Mouse (Mus musculus) heart, postnatal 10 days (tissue): ENCODE data around the gene C3. TPM values are rescaled to one million over a fixed set of nuclear protein-coding genes. Genes with fewer than 3 reads are reported as not detected.
A peak's percentile ranks its signal among the peaks of the same experiment; 100 is the strongest.

Experiments used
- DNase-seq, 2 experiments: peaks; one replicate each; pipeline ENCODE4 v3.0.0; 2021
- intact Hi-C: fragments of 180-260 bp; cut with DNase I; formaldehyde crosslinking; loops from one replicate; pipeline ENCODE4 v1.15.1; 2025
- microRNA-seq, 2 experiments: library from miRNA; unstranded; fragments of <30 nt; microRNA quantifications; one replicate each; pipeline ENCODE4 v1.2.0; 2022
- total RNA-seq, 2 experiments: library from RNA; stranded (reverse); gene quantifications; 2 replicates each; pipeline ENCODE4 v1.2.3; 2021

C3 gene
- total RNA-seq, 2 experiments from 2014 or later = 42.3 to 66.3 TPM

DNA sequence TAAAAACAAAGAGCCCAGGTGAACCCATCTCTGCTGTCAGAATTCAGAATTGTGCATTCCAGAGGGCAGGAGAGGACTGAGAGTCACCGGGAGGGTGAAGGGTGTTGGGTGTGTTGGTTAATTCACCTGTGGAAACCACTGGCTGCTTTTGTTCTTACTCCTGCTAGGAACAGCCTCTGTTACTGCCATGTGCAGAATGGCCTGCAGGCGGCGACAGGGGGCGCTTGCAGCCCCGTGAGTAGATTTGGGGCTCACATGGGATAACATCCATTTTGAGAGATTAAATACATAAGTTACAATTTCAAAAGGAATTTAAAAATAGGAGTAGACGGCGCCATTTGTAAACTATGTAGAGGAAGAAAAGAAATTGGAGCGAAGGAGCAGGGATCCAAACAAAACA is 47.6 kb downstream of the C3 start:
- peak in 1 of 2 experiments; percentile 10 for DNase-seq
- intact Hi-C loops = no loop called here

DNA sequence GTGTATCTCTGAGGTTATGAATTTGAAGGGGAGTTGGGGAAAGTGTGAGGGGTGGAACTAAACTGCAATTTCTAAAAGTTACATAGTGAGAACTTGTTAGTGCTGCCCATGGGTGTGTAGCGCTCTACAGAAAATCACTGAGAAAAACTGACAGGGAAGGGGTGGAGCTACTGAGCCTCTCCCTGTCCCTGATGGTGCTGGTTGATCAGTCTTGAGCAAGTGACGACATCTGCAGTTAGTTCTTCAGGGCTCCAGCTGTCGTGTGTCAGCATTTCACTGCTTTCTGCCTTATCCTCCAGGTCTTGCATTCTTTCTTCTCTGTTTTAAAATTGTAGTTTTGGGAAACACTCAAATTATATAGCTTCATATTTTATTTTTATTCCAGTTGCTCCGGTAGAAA is 54.6 kb downstream of the C3 start:
- intact Hi-C loops = no loop called here
- no peak for DNase-seq

DNA sequence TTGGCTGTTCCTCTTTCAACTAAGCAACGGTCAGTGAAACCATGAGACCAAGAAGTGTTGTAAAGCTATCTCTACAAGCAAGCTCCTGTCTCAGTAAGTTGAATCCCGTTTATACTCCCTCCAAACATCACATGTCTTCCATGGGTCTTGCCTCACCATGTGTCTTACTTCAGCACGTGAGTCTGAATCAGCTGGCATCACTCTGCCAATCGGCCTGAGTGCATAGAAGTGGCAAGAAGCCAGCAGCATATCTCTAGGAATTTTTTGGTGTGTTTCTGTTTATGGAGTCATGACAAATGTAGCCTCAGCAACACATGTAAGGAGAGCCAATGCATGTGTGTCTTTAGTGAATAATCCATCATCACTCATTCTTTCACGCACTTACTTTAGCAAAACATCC is 55.6 kb downstream of the C3 start:
- intact Hi-C loops = no loop called here
- peak in 1 of 2 experiments; percentile 15 for DNase-seq

- no peak for DNase-seq
- intact Hi-C loops = no loop called here
Observed at GRCm38 (mm10) chr17:57170616-57171260, 57.2 kb downstream of the C3 start.

- peak; percentile 87 to 95 for DNase-seq
- intact Hi-C loops = loop anchor here (1.0 to 2.0 kb wide), 4 partner anchors 70 to 358 kb away; partner anchors contain the start of gene Alkbh7
Observed at GRCm38 (mm10) chr17:57166800-57167791, 60.8 kb downstream of the C3 start.

Small RNA genes lying within 50 kb of the gene (microRNA-seq; reads per million reads assigned to microRNA genes)
- 0 reads per million in 2 experiments for gene Mir6978

Other genes starting within 250 kb of the C3 start
- not detected for gene Acer1, start 246.0 kb downstream of the C3 start, total RNA-seq
- gene Clpp, start 237.8 kb downstream of the C3 start, total RNA-seq = 10 to 100 TPM; 60.1 to 60.6 TPM
- 10 to 100 TPM; 46.7 to 50.4 TPM for gene Alkbh7, start 230.8 kb downstream of the C3 start, total RNA-seq
- gene Pspn, start 228.1 kb downstream of the C3 start, total RNA-seq = not detected
- 10 to 100 TPM; 29.0 to 30.0 TPM for gene Gtf2f1, start 216.8 kb downstream of the C3 start, total RNA-seq
- not detected for gene Gm17949, start 216.7 kb downstream of the C3 start, total RNA-seq
- 10 to 100 TPM; 81.4 to 83.4 TPM for gene Khsrp, start 196.6 kb downstream of the C3 start, total RNA-seq
- not detected for gene Slc25a41, start 186.5 kb downstream of the C3 start, total RNA-seq
- under 1 TPM; 0.35 to 0.57 TPM for gene Crb3, start 169.0 kb downstream of the C3 start, total RNA-seq
- 10 to 100 TPM; 75.0 to 86.6 TPM for gene Slc25a23, start 168.3 kb downstream of the C3 start, total RNA-seq
- 1 to 10 TPM; 1.3 to 2.3 TPM for gene Dennd1c, start 149.6 kb downstream of the C3 start, total RNA-seq
- gene Tubb4a, start 140.4 kb downstream of the C3 start, total RNA-seq = 1 to 10 TPM; 7.0 to 7.4 TPM
- under 1 TPM; 0.67 to 0.79 TPM for gene Tnfsf9, start 122.8 kb downstream of the C3 start, total RNA-seq
- gene Cd70, start 78.4 kb downstream of the C3 start, total RNA-seq = not detected
- gene Tnfsf14, start 34.0 kb downstream of the C3 start, total RNA-seq = not detected
- 10 to 100 TPM; 26.5 TPM for gene Gpr108, start 20.3 kb upstream of the C3 start, total RNA-seq
- gene Trip10, start 21.3 kb upstream of the C3 start, total RNA-seq = 10 to 100 TPM; 57.8 to 72.1 TPM
- 1 to 10 TPM; 1.4 to 2.3 TPM for gene Vav1, start 51.0 kb upstream of the C3 start, total RNA-seq
- 1 to 10 TPM; 5.2 to 6.5 TPM for gene Adgre1, start 130.6 kb upstream of the C3 start, total RNA-seq